Mouse (Mus musculus) MEL (cell line): ENCODE data around the gene Artn.

Source experiments
- CHD2 ChIP-seq: IDR thresholded peaks from 2 replicates; pipeline ENCODE4 v1.6.1; 2011; ENCODE audit warnings: low read length, improper control_type of control experiment
- CTCF ChIP-seq, 3 experiments: IDR thresholded peaks in 2 of 3; conservative IDR thresholded peaks in 1 of 3; 2 replicates each; pipeline ENCODE4 v1.5.1; 2011 to 2012; ENCODE audit warnings: low read length in 3 of 3, low read depth in 2 of 3, mild to moderate bottlenecking in 2 of 3, improper control_type of control experiment in 1 of 3, inconsistent platforms in 1 of 3, mixed read lengths in 1 of 3, moderate library complexity in 1 of 3; ENCODE audit not compliant: control insufficient read depth in 1 of 3, insufficient read depth in 1 of 3, poor library complexity in 1 of 3, severe bottlenecking in 1 of 3
- ELF1 ChIP-seq: IDR thresholded peaks from 2 replicates; pipeline ENCODE4 v1.6.1; 2014; ENCODE audit warnings: low read depth, mild to moderate bottlenecking, inconsistent platforms, low read length, improper control_type of control experiment, moderate library complexity
- POLR2A ChIP-seq, 2 experiments: IDR thresholded peaks; 2 replicates each; pipeline ENCODE4 v1.6.1; 2011 to 2012; ENCODE audit warnings: low read length in 2 of 2, mild to moderate bottlenecking in 2 of 2, control low read depth in 1 of 2, improper control_type of control experiment in 1 of 2, low read depth in 1 of 2, moderate library complexity in 1 of 2; ENCODE audit not compliant: control insufficient read depth in 1 of 2, insufficient read depth in 1 of 2, poor library complexity in 1 of 2

DNA sequence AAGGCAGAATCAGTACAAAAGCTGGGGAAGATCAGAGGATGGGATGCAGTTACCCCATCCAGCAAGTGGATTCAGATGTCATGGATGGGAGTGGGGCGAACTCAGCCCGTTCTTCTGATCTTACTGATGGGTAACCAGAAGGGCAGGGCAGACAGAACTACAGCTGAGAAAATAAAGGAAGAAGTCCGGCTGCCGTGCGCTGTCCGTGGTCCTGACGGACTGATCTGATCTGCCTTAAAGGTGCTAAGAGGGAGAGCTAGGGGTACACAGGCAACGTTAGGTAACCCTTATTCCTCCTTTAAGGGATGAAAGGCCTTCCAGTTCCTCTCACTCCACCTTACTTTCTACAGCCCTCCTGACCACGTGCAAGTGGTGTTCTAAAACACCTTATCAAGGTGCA is 36.2 kb downstream of the Artn start:
- no peak for TF ChIP-seq CTCF (IDR thresholded peaks at IDR 0.05 in 2 of 3, conservative IDR thresholded peaks at IDR 0.05 in 1 of 3; ENCODE audit: control insufficient read depth in 1 of 3, insufficient read depth in 1 of 3, low read depth in 2 of 3, low read length in 3 of 3, poor library complexity in 1 of 3, severe bottlenecking in 1 of 3)
- no peak for TF ChIP-seq POLR2A (IDR thresholded peaks at IDR 0.05; ENCODE audit: control insufficient read depth in 1 of 2, insufficient read depth in 1 of 2, low read depth in 1 of 2, low read length in 2 of 2, poor library complexity in 1 of 2)
- TF ChIP-seq CHD2 = no peak
- TF ChIP-seq ELF1 = no peak
